Mouse (Mus musculus) intestine, embryonic 16.5 days (tissue): Measurements from ENCODE around the gene Zranb3. TPM values are rescaled to one million over a fixed set of nuclear protein-coding genes. Genes with fewer than 3 reads are reported as not detected.
"Not testable (repeated sequence)": the region's sequence is repeated elsewhere in the genome, so short reads cannot be mapped to it uniquely, and the experiment has no call there.

ENCODE experiments used
- ATAC-seq: fragments of 200-750 bp; cut with Nextera tagmentation; 2 replicates; pipeline ENCODE4 v1.8.0; 2017; ENCODE audit warnings: moderate TSS enrichment, moderate library complexity
- H3K27ac ChIP-seq: fragments of 300-500 bp; sonication (generic); 2 replicates; pipeline ENCODE4 v1.5.1; 2014; ENCODE audit warnings: mild to moderate bottlenecking, low read length
- H3K27me3 ChIP-seq: fragments of 300-500 bp; sonication (generic); replicated peaks from 2 replicates; pipeline ENCODE4 v1.6.1; 2014; ENCODE audit warnings: low read length, control low read depth, mixed read lengths; ENCODE audit not compliant: control insufficient read depth, insufficient read depth
- H3K36me3 ChIP-seq: fragments of 300-500 bp; sonication (generic); 2 replicates; pipeline ENCODE4 v1.6.1; 2014; ENCODE audit warnings: low read length, control low read depth; ENCODE audit not compliant: control insufficient read depth, insufficient read depth
- H3K4me1 ChIP-seq: fragments of 300-500 bp; sonication (generic); 2 replicates; pipeline ENCODE4 v1.6.1; 2014; ENCODE audit warnings: low read length, control low read depth, mixed read lengths; ENCODE audit not compliant: control insufficient read depth, insufficient read depth
- H3K4me2 ChIP-seq: fragments of 300-500 bp; sonication (generic); 2 replicates; pipeline ENCODE4 v1.6.1; 2014; ENCODE audit warnings: low read depth, low read length, control low read depth
- H3K4me3 ChIP-seq: fragments of 300-500 bp; sonication (generic); 2 replicates; pipeline ENCODE4 v1.5.1; 2014; ENCODE audit warnings: mild to moderate bottlenecking, low read length
- H3K9ac ChIP-seq: fragments of 300-500 bp; sonication (generic); 2 replicates; pipeline ENCODE4 v1.6.1; 2014; ENCODE audit warnings: low read depth, low read length
- H3K9me3 ChIP-seq: fragments of 300-500 bp; sonication (generic); 2 replicates; pipeline ENCODE4 v1.6.1; 2016; ENCODE audit warnings: low read length, control low read depth; ENCODE audit not compliant: control insufficient read depth
- WGBS: fragments of 180-500 bp; shearing (Covaris S2); extraction: QIAGEN DNeasy Blood & Tissue Kit; methylation state at CpG from one replicate; pipeline ENCODE4 v1.1.7; 2014; 5-methylcytosine and 5-hydroxymethylcytosine counted together
- polyA plus RNA-seq: library from polyadenylated mRNA; unstranded; fragments of >200 nt; fragmentation: Nextera tagmentation; extraction: Ambion mirVana; gene quantifications from 2 replicates; pipeline ENCODE4 v1.2.1, GENCODE M21; 2015

Gene Zranb3
- polyA plus RNA-seq, 1 experiment from 2014 or later: 5.4 TPM

- H3K36me3 ChIP-seq: no peaks in the 10 kb centered on the region
- H3K9me3 ChIP-seq: no peaks in the 10 kb centered on the region
- WGBS: 46% methylated on average over 5 of the region's 5 CpGs
- no peak for ATAC-seq
- no peak overlapping the region for H3K9ac ChIP-seq
- H3K27ac ChIP-seq: 0 out of 2 replicates have a peak overlapping the region, but pooled peaks have one; percentile 27
- peaks cover 3% of the 10 kb centered on the region; the same call in 1 of the 2 replicates for H3K4me1 ChIP-seq
- no peak overlapping the region for H3K4me3 ChIP-seq
- H3K27me3 ChIP-seq: no peaks in the 10 kb centered on the region
- H3K4me2 ChIP-seq: no peak overlapping the region
Measured at GRCm38 (mm10) chr1:127958801-127959200, 144.0 kb downstream of the Zranb3 start.

GRCm38 (mm10) chr1:127956524-127956923, 146.3 kb downstream of the Zranb3 start:
- Histone ChIP-seq H3K9me3 (no peaks in the 10 kb centered on the region), H3K27me3 (no peaks in the 10 kb centered on the region), H3K27ac (no peak overlapping the region), H3K4me1 (peaks cover 3% of the 10 kb centered on the region; the same call in 1 of the 2 replicates), H3K4me2 (no peak overlapping the region), H3K9ac (no peak overlapping the region), H3K4me3 (no peak overlapping the region), H3K36me3 (no peaks in the 10 kb centered on the region)
- 91% methylated on average over 1 of the region's 1 CpGs for WGBS
- ATAC-seq: no peak

- WGBS: 65% methylated on average over 4 of the region's 4 CpGs
- ATAC-seq: no peak
- H3K9me3 ChIP-seq: no peaks in the 10 kb centered on the region
Measured at GRCm38 (mm10) chr1:127954800-127955199, 148.0 kb downstream of the Zranb3 start.

GRCm38 (mm10) chr1:127954198-127954597, 148.6 kb downstream of the Zranb3 start:
- H3K4me2 ChIP-seq, H3K9me3 ChIP-seq, H3K4me1 ChIP-seq, H3K9ac ChIP-seq, H3K4me3 ChIP-seq, ATAC-seq, H3K36me3 ChIP-seq, H3K27me3 ChIP-seq, H3K27ac ChIP-seq: not testable (repeated sequence)
- 77% methylated on average over 4 of the region's 4 CpGs for WGBS

More at GRCm38 (mm10) chr1:127954800-127955199, 148.0 kb downstream of the Zranb3 start:
- H3K4me1 ChIP-seq: peaks cover 3% of the 10 kb centered on the region; the same call in 1 of the 2 replicates
- no peaks in the 10 kb centered on the region for H3K36me3 ChIP-seq
- no peaks in the 10 kb centered on the region for H3K27me3 ChIP-seq
- no peak overlapping the region for H3K4me3 ChIP-seq
- no peak overlapping the region for H3K9ac ChIP-seq
- no peak overlapping the region for H3K4me2 ChIP-seq
- H3K27ac ChIP-seq: no peak overlapping the region

GRCm38 (mm10) chr1:127952276-127952675, 150.6 kb downstream of the Zranb3 start:
- no peaks in the 10 kb centered on the region for H3K4me1 ChIP-seq
- H3K27me3 ChIP-seq: no peaks in the 10 kb centered on the region
- 86% methylated on average over 4 of the region's 4 CpGs for WGBS
- no peak overlapping the region for H3K4me2 ChIP-seq
- no peak overlapping the region for H3K27ac ChIP-seq
- H3K4me3 ChIP-seq: no peak overlapping the region
- ATAC-seq: no peak
- H3K9me3 ChIP-seq: no peaks in the 10 kb centered on the region
- no peak overlapping the region for H3K9ac ChIP-seq
- H3K36me3 ChIP-seq: no peaks in the 10 kb centered on the region

GRCm38 (mm10) chr1:127948748-127949147, 154.1 kb downstream of the Zranb3 start:
- no peak for ATAC-seq
- H3K4me2 ChIP-seq: no peak overlapping the region
- 0 out of 2 replicates have a peak, but pooled peaks cover 5% of the 10 kb centered on the region for H3K36me3 ChIP-seq
- H3K4me3 ChIP-seq: no peak overlapping the region
- H3K27ac ChIP-seq: no peak overlapping the region
- H3K27me3 ChIP-seq: no peaks in the 10 kb centered on the region
- H3K9ac ChIP-seq: no peak overlapping the region
- H3K9me3 ChIP-seq: no peaks in the 10 kb centered on the region
- WGBS: 72% methylated on average over 5 of the region's 5 CpGs
- H3K4me1 ChIP-seq: 0 out of 2 replicates have a peak, but pooled peaks cover 13% of the 10 kb centered on the region

- H3K4me1 ChIP-seq: peaks cover 19% of the 10 kb centered on the region; the same call in 1 of the 2 replicates
- no peak overlapping the region for H3K4me3 ChIP-seq
- no peak overlapping the region for H3K9ac ChIP-seq
- no peaks in the 10 kb centered on the region for H3K9me3 ChIP-seq
- no peak overlapping the region for H3K4me2 ChIP-seq
- WGBS: 76% methylated on average over 5 of the region's 5 CpGs
- no peaks in the 10 kb centered on the region for H3K27me3 ChIP-seq
- no peak for ATAC-seq
- H3K36me3 ChIP-seq: 0 out of 2 replicates have a peak, but pooled peaks cover 10% of the 10 kb centered on the region
- H3K27ac ChIP-seq: no peak overlapping the region
Measured at GRCm38 (mm10) chr1:127946615-127947249, 156.1 kb downstream of the Zranb3 start.

- Histone ChIP-seq H3K9me3 (no peaks in the 10 kb centered on the region), H3K27me3 (no peaks in the 10 kb centered on the region), H3K27ac (no peak overlapping the region), H3K4me3 (no peak overlapping the region), H3K4me1 (peaks cover 19% of the 10 kb centered on the region; the same call in 1 of the 2 replicates), H3K4me2 (no peak overlapping the region), H3K9ac (no peak overlapping the region), H3K36me3 (peaks cover 14% of the 10 kb centered on the region; the same call in 1 of the 2 replicates)
- no peak for ATAC-seq
- WGBS: 66% methylated on average over 3 of the region's 3 CpGs
Measured at GRCm38 (mm10) chr1:127945696-127946575, 156.9 kb downstream of the Zranb3 start.

- Histone ChIP-seq H3K4me2 (no peak overlapping the region), H3K36me3 (peaks cover 38% of the 10 kb centered on the region), H3K27ac (no peak overlapping the region), H3K27me3 (no peaks in the 10 kb centered on the region), H3K4me3 (no peak overlapping the region), H3K9me3 (no peaks in the 10 kb centered on the region), H3K4me1 (peaks cover 19% of the 10 kb centered on the region; the same call in 1 of the 2 replicates), H3K9ac (no peak overlapping the region)
- ATAC-seq: peak; percentile 57
- whole genome bisulfite sequencing: 36% methylated on average over 6 of the region's 6 CpGs
Measured at GRCm38 (mm10) chr1:127943516-127943915, 159.3 kb downstream of the Zranb3 start.
